Mouse (Mus musculus): ENCODE measurements around the gene Folr1.

DNA sequence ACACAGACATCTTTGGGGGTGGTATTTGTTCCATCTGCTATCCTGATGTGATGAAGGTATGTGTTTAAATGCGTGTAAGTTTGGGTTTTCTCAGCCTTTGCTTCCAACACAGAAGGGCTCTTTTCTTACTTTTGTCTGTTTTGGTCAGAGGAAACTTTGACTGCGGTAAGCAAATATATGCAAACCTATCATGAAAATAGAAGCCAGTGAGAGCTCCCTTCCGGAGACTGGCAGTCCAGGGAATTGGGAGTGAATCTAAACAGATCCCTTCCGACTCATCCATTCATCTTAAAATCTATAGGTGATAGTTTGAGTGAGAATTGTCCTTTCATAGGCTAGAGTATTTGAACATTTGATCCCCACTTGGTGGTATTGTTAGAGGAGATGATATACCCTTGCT is 17.9 kb upstream of the Folr1 start:
- TF ChIP-seq CTCF (IDR thresholded peaks at IDR 0.05; ENCODE audit: borderline replicate concordance, insufficient read depth, low read depth, low read length) (no peak), POLR2A (IDR thresholded peaks at IDR 0.05; ENCODE audit: borderline replicate concordance, insufficient read depth, low read length) (no peak)

Data from cerebellum, adult 2 months (tissue).